Mouse (Mus musculus) neural tube, embryonic 14.5 days (tissue): ENCODE measurements around the gene Taz. TPM values are rescaled to one million over a fixed set of nuclear protein-coding genes. Genes with fewer than 3 reads are reported as not detected.

ENCODE experiments used
- ATAC-seq: fragments of 200-750 bp; cut with Nextera tagmentation; 2 replicates; pipeline ENCODE4 v1.8.0; 2017; ENCODE audit warnings: low read depth, mild to moderate bottlenecking, moderate TSS enrichment, moderate library complexity
- H3K27ac ChIP-seq: fragments of 300-500 bp; sonication (generic); 2 replicates; pipeline ENCODE4 v1.5.1; 2014; ENCODE audit warnings: low read depth, mild to moderate bottlenecking, control low read depth, low read length, moderate library complexity, mixed read lengths
- H3K27me3 ChIP-seq: fragments of 300-500 bp; sonication (generic); 2 replicates; pipeline ENCODE4 v1.6.1; 2014; ENCODE audit warnings: low read length; ENCODE audit not compliant: control insufficient read depth, insufficient read depth
- H3K36me3 ChIP-seq: fragments of 300-500 bp; sonication (generic); 2 replicates; pipeline ENCODE4 v1.6.1; 2014; ENCODE audit warnings: low read length, mixed read lengths; ENCODE audit not compliant: control insufficient read depth, insufficient read depth
- H3K4me1 ChIP-seq: fragments of 300-500 bp; sonication (generic); 2 replicates; pipeline ENCODE4 v1.6.1; 2014; ENCODE audit warnings: low read length; ENCODE audit not compliant: control insufficient read depth, insufficient read depth
- H3K4me2 ChIP-seq: fragments of 300-500 bp; sonication (generic); 2 replicates; pipeline ENCODE4 v1.6.1; 2014; ENCODE audit warnings: mild to moderate bottlenecking, low read depth, low read length, control low read depth
- H3K4me3 ChIP-seq: fragments of 300-500 bp; sonication (generic); 2 replicates; pipeline ENCODE4 v1.5.1; 2014; ENCODE audit warnings: low read depth, low read length, control low read depth, mixed read lengths
- H3K9ac ChIP-seq: fragments of 300-500 bp; sonication (generic); replicated peaks from 2 replicates; pipeline ENCODE4 v1.6.1; 2014; ENCODE audit warnings: low read depth, mild to moderate bottlenecking, control low read depth, low read length, mixed read lengths
- H3K9me3 ChIP-seq: fragments of 300-500 bp; sonication (generic); 2 replicates; pipeline ENCODE4 v1.6.1; 2016; ENCODE audit warnings: low read length; ENCODE audit not compliant: control insufficient read depth
- WGBS: fragments of 180-500 bp; shearing (Covaris S2); extraction: QIAGEN DNeasy Blood & Tissue Kit; methylation state at CpG from one replicate; pipeline ENCODE4 v1.1.7; 2014; 5-methylcytosine and 5-hydroxymethylcytosine counted together
- polyA plus RNA-seq: library from polyadenylated mRNA; unstranded; fragments of >200 nt; fragmentation: Nextera tagmentation; extraction: Ambion mirVana; gene quantifications from 2 replicates; pipeline ENCODE4 v1.2.1, GENCODE M21; 2014

Taz gene
- polyA plus RNA-seq, 1 experiment from 2014 or later, result 65.8 TPM

GRCm38 (mm10) chrX:74246693-74247092, 35.0 kb upstream of the Taz start:
- peaks cover 6% of the 10 kb centered on the region; the same call in 1 of the 2 replicates for H3K4me1 ChIP-seq
- H3K4me2 ChIP-seq, result peak overlapping the region; percentile 68
- WGBS, result 12% methylated on average over 15 of the region's 15 CpGs
- ATAC-seq, result peak; percentile 31
- H3K36me3 ChIP-seq, result peaks cover 10% of the 10 kb centered on the region; the same call in 1 of the 2 replicates
- H3K27ac ChIP-seq, result peak overlapping the region; percentile 30; the same call in 1 of the 2 replicates
- H3K4me3 ChIP-seq, result peak overlapping the region; percentile 50
- peak overlapping the region; percentile 26 for H3K9ac ChIP-seq
- no peaks in the 10 kb centered on the region for H3K9me3 ChIP-seq
- no peaks in the 10 kb centered on the region for H3K27me3 ChIP-seq

- H3K9me3 ChIP-seq, result no peaks in the 10 kb centered on the region
- 17% methylated on average over 3 of the region's 3 CpGs for WGBS
- no peak overlapping the region for H3K9ac ChIP-seq
- no peaks in the 10 kb centered on the region for H3K36me3 ChIP-seq
- no peak for ATAC-seq
- no peak overlapping the region for H3K4me3 ChIP-seq
- no peaks in the 10 kb centered on the region for H3K27me3 ChIP-seq
- peaks cover 6% of the 10 kb centered on the region; the same call in 1 of the 2 replicates for H3K4me1 ChIP-seq
- 0 out of 2 replicates have a peak overlapping the region, but pooled peaks have one; percentile 50 for H3K4me2 ChIP-seq
- no peak overlapping the region for H3K27ac ChIP-seq
These were observed 33.1 kb upstream of the Taz start for GRCm38 (mm10) chrX:74248651-74249050.

- peak within 1 kb of the TSS; percentile 41; the same call in 1 of the 2 replicates for H3K9ac ChIP-seq
- ATAC-seq, result no peak
- no peaks in the 10 kb centered on the region for H3K27me3 ChIP-seq
- H3K4me1 ChIP-seq, result no peaks in the 10 kb centered on the region
- H3K4me2 ChIP-seq, result peak within 1 kb of the TSS; percentile 50
- 11% methylated on average over 38 of the region's 38 CpGs for WGBS
- no peaks in the 10 kb centered on the region for H3K9me3 ChIP-seq
- H3K27ac ChIP-seq, result no peak within 1 kb of the TSS
- H3K36me3 ChIP-seq, result no peaks in the 10 kb centered on the region
- peak within 1 kb of the TSS; percentile 39 for H3K4me3 ChIP-seq
These were observed 32.1 kb upstream of the Taz start, which contains the start of gene Flna for GRCm38 (mm10) chrX:74249615-74250014. Flna (minus strand) TSS chrX:74249820.

GRCm38 (mm10) chrX:74254153-74254887, 27.4 kb upstream of the Taz start, which contains the start of gene Emd:
Emd (plus strand) TSS chrX:74254687.
- Histone ChIP-seq H3K9ac (peak within 1 kb of the TSS; percentile 60), H3K27me3 (no peaks in the 10 kb centered on the region), H3K9me3 (no peaks in the 10 kb centered on the region), H3K4me3 (peak within 1 kb of the TSS; percentile 46), H3K4me1 (0 out of 2 replicates have a peak, but pooled peaks cover 3% of the 10 kb centered on the region), H3K4me2 (peak within 1 kb of the TSS; percentile 53), H3K27ac (peak within 1 kb of the TSS; percentile 82), H3K36me3 (peaks cover 2% of the 10 kb centered on the region)
- peak; percentile 98 for ATAC-seq
- 27% methylated on average over 39 of the region's 39 CpGs for WGBS

- WGBS, result 18% methylated on average over 28 of the region's 31 CpGs
- peak; percentile 75; the same call in 1 of the 2 replicates for ATAC-seq
- H3K4me1 ChIP-seq, result 0 out of 2 replicates have a peak, but pooled peaks cover 3% of the 10 kb centered on the region
These were observed 26.7 kb upstream of the Taz start for GRCm38 (mm10) chrX:74254888-74255565.

GRCm38 (mm10) chrX:74257746-74258145, 24.0 kb upstream of the Taz start:
- no peak overlapping the region for H3K4me2 ChIP-seq
- no peak overlapping the region for H3K9ac ChIP-seq
- peaks cover 2% of the 10 kb centered on the region for H3K36me3 ChIP-seq
- no peak overlapping the region for H3K27ac ChIP-seq
- 0 out of 2 replicates have a peak, but pooled peaks cover 3% of the 10 kb centered on the region for H3K4me1 ChIP-seq
- WGBS, result 91% methylated on average over 3 of the region's 3 CpGs
- no peaks in the 10 kb centered on the region for H3K27me3 ChIP-seq
- no peak for ATAC-seq
- H3K4me3 ChIP-seq, result no peak overlapping the region
- H3K9me3 ChIP-seq, result no peaks in the 10 kb centered on the region

More at GRCm38 (mm10) chrX:74254888-74255565, 26.7 kb upstream of the Taz start:
- peaks cover 2% of the 10 kb centered on the region for H3K36me3 ChIP-seq
- H3K27me3 ChIP-seq, result no peaks in the 10 kb centered on the region
- H3K4me3 ChIP-seq, result peak overlapping the region; percentile 46
- peak overlapping the region; percentile 60 for H3K9ac ChIP-seq
- H3K27ac ChIP-seq, result peak overlapping the region; percentile 82
- no peaks in the 10 kb centered on the region for H3K9me3 ChIP-seq
- H3K4me2 ChIP-seq, result peak overlapping the region; percentile 53

- Histone ChIP-seq H3K27ac (peak overlapping the region; percentile 94), H3K36me3 (0 out of 2 replicates have a peak, but pooled peaks cover 3% of the 10 kb centered on the region), H3K27me3 (no peaks in the 10 kb centered on the region), H3K9ac (peak overlapping the region; percentile 61), H3K4me1 (0 out of 2 replicates have a peak, but pooled peaks cover 2% of the 10 kb centered on the region), H3K9me3 (no peaks in the 10 kb centered on the region), H3K4me3 (peak overlapping the region; percentile 54), H3K4me2 (peak overlapping the region; percentile 46)
- WGBS, result 30% methylated on average over 3 of the region's 3 CpGs
- ATAC-seq, result peak; percentile 18; the same call in 1 of the 2 replicates
These were observed 12.0 kb upstream of the Taz start for GRCm38 (mm10) chrX:74269736-74270061.

GRCm38 (mm10) chrX:74270062-74270901, 11.4 kb upstream of the Taz start, which contains the start of gene Rpl10:
Rpl10 (plus strand) TSS chrX:74270812.
- 0 out of 2 replicates have a peak, but pooled peaks cover 3% of the 10 kb centered on the region for H3K36me3 ChIP-seq
- H3K27ac ChIP-seq, result peak within 1 kb of the TSS; percentile 94
- H3K4me2 ChIP-seq, result peak within 1 kb of the TSS; percentile 54
- H3K9me3 ChIP-seq, result no peaks in the 10 kb centered on the region
- H3K4me1 ChIP-seq, result 0 out of 2 replicates have a peak, but pooled peaks cover 2% of the 10 kb centered on the region
- ATAC-seq, result peak; percentile 96
- WGBS, result 19% methylated on average over 42 of the region's 42 CpGs
- H3K27me3 ChIP-seq, result no peaks in the 10 kb centered on the region
- H3K9ac ChIP-seq, result peak within 1 kb of the TSS; percentile 61
- H3K4me3 ChIP-seq, result peak within 1 kb of the TSS; percentile 54
